Mouse (Mus musculus) CH12.LX (cell line): ENCODE measurements around the gene Slamf6. TPM values are rescaled to one million over a fixed set of nuclear protein-coding genes. Genes with fewer than 3 reads are reported as not detected.

Source experiments
- DNase-seq: peaks from one replicate; pipeline ENCODE4 v3.0.0-alpha.2; 2013; ENCODE audit errors: extremely low read depth
- H3K27ac ChIP-seq: 2 replicates; pipeline ENCODE4 v1.5.1; 2012; ENCODE audit warnings: low read depth, mild to moderate bottlenecking, control low read depth, moderate library complexity; ENCODE audit not compliant: insufficient read depth
- H3K27me3 ChIP-seq: replicated peaks from 2 replicates; pipeline ENCODE3; 2012; ENCODE audit warnings: inconsistent platforms
- H3K36me3 ChIP-seq, 2 experiments: replicated peaks in 1 of 2; 2 replicates each; pipeline versions ENCODE3 to v1.6.1; 2012; ENCODE audit warnings: inconsistent platforms in 1 of 2, low read length in 1 of 2, mild to moderate bottlenecking in 1 of 2, mixed read lengths in 1 of 2, moderate library complexity in 1 of 2; ENCODE audit not compliant: control insufficient read depth in 1 of 2, insufficient read depth in 1 of 2
- H3K4me1 ChIP-seq, 2 experiments: 2 replicates each; pipeline ENCODE4 v1.6.1; 2012; ENCODE audit warnings: inconsistent platforms in 1 of 2, moderate library complexity in 1 of 2; ENCODE audit not compliant: insufficient read depth in 2 of 2, control insufficient read depth in 1 of 2
- H3K4me2 ChIP-seq: 2 replicates; pipeline ENCODE4 v1.6.1; 2012; ENCODE audit warnings: low read depth, mild to moderate bottlenecking, control low read depth; ENCODE audit not compliant: poor library complexity, insufficient read depth, severe bottlenecking
- H3K4me3 ChIP-seq, 3 experiments: fragments of 150-350 bp in 1 of 3; sonication (generic) in 1 of 3; replicated peaks in 1 of 3; 2 replicates each; pipeline versions ENCODE3 to v1.5.1; 2011 to 2012; ENCODE audit warnings: low read depth in 2 of 3, low read length in 2 of 3, mild to moderate bottlenecking in 2 of 3, moderate library complexity in 2 of 3, control low read depth in 1 of 3, improper control_type of control experiment in 1 of 3, inconsistent platforms in 1 of 3, mixed read lengths in 1 of 3; ENCODE audit not compliant: poor library complexity in 1 of 3
- H3K79me2 ChIP-seq: replicated peaks from 2 replicates; pipeline ENCODE4 v1.6.1; 2012; ENCODE audit warnings: mild to moderate bottlenecking, moderate library complexity; ENCODE audit not compliant: control insufficient read depth, poor library complexity, insufficient read depth, severe bottlenecking; ENCODE audit errors: extremely low read depth
- H3K9ac ChIP-seq: 2 replicates; pipeline ENCODE4 v1.6.1; 2012; ENCODE audit warnings: low read depth, mild to moderate bottlenecking, control low read depth, moderate library complexity; ENCODE audit not compliant: insufficient read depth
- H3K9me3 ChIP-seq: replicated peaks from 2 replicates; pipeline ENCODE3; 2012; ENCODE audit warnings: low read length, inconsistent platforms, mixed read lengths
- BHLHE40 ChIP-seq: IDR thresholded peaks from 2 replicates; pipeline ENCODE4 v1.6.1; 2011; ENCODE audit warnings: mild to moderate bottlenecking, low read depth, low read length, improper control_type of control experiment
- CHD2 ChIP-seq: IDR thresholded peaks from 2 replicates; pipeline ENCODE4 v1.6.1; 2011; ENCODE audit warnings: low read length, improper control_type of control experiment
- CTCF ChIP-seq, 2 experiments: IDR thresholded peaks in 1 of 2; conservative IDR thresholded peaks in 1 of 2; 2 replicates each; pipeline ENCODE4 v1.5.1; 2011 to 2012; ENCODE audit warnings: low read depth in 2 of 2, low read length in 2 of 2, improper control_type of control experiment in 1 of 2, inconsistent platforms in 1 of 2, mild to moderate bottlenecking in 1 of 2, moderate library complexity in 1 of 2
- EP300 ChIP-seq: IDR thresholded peaks from 2 replicates; pipeline ENCODE4 v1.6.1; 2011; ENCODE audit warnings: low read length, improper control_type of control experiment
- IRF4 ChIP-seq: IDR thresholded peaks from 2 replicates; pipeline ENCODE4 v1.6.1; 2014; ENCODE audit warnings: low read depth, mild to moderate bottlenecking, inconsistent platforms, low read length, improper control_type of control experiment
- JUN ChIP-seq: IDR thresholded peaks from 2 replicates; pipeline ENCODE4 v1.6.1; 2011; ENCODE audit warnings: low read depth, mild to moderate bottlenecking, low read length, improper control_type of control experiment, moderate library complexity; ENCODE audit not compliant: insufficient read depth
- MAFK ChIP-seq: IDR thresholded peaks from 2 replicates; pipeline ENCODE4 v1.6.1; 2011; ENCODE audit warnings: low read length, improper control_type of control experiment; ENCODE audit not compliant: insufficient replicate concordance
- MAZ ChIP-seq: IDR thresholded peaks from 2 replicates; pipeline ENCODE4 v1.6.1; 2012; ENCODE audit warnings: low read depth, mild to moderate bottlenecking, inconsistent platforms, low read length, improper control_type of control experiment, moderate library complexity
- MXI1 ChIP-seq: IDR thresholded peaks from 2 replicates; pipeline ENCODE4 v1.6.1; 2011; ENCODE audit warnings: mild to moderate bottlenecking, low read depth, low read length, improper control_type of control experiment
- MYC ChIP-seq: IDR thresholded peaks from 2 replicates; pipeline ENCODE4 v1.6.1; 2011; ENCODE audit warnings: low read depth, mild to moderate bottlenecking, improper control_type of control experiment, low read length
- POLR2A ChIP-seq: IDR thresholded peaks from 2 replicates; pipeline ENCODE4 v1.6.1; 2011; ENCODE audit warnings: low read depth, mild to moderate bottlenecking, improper control_type of control experiment, low read length
- POLR2AphosphoS2 ChIP-seq: IDR thresholded peaks from 2 replicates; pipeline ENCODE4 v1.6.1; 2011; ENCODE audit warnings: low read depth, low read length, improper control_type of control experiment
- RAD21 ChIP-seq: IDR thresholded peaks from 2 replicates; pipeline ENCODE4 v1.6.1; 2011; ENCODE audit warnings: low read depth, mild to moderate bottlenecking, low read length, improper control_type of control experiment, moderate library complexity
- SIN3A ChIP-seq: IDR thresholded peaks from 2 replicates; pipeline ENCODE4 v1.6.1; 2012; ENCODE audit warnings: low read length, improper control_type of control experiment, inconsistent platforms
- TBP ChIP-seq: conservative IDR thresholded peaks from 2 replicates; pipeline ENCODE4 v1.6.1; 2011; ENCODE audit warnings: low read depth, low read length, improper control_type of control experiment
- UBTF ChIP-seq: IDR thresholded peaks from 2 replicates; pipeline ENCODE4 v1.6.1; 2012; ENCODE audit warnings: low read depth, mild to moderate bottlenecking, inconsistent platforms, low read length, improper control_type of control experiment, moderate library complexity
- USF1 ChIP-seq: IDR thresholded peaks from 2 replicates; pipeline ENCODE4 v1.6.1; 2014; ENCODE audit warnings: low read depth, mild to moderate bottlenecking, inconsistent platforms, low read length, improper control_type of control experiment
- ZC3H11A ChIP-seq: IDR thresholded peaks from 2 replicates; pipeline ENCODE4 v1.6.1; 2012; ENCODE audit warnings: low read depth, mild to moderate bottlenecking, inconsistent platforms, low read length, improper control_type of control experiment
- ZKSCAN1 ChIP-seq: IDR thresholded peaks from 2 replicates; pipeline ENCODE4 v1.6.1; 2012; ENCODE audit warnings: low read depth, inconsistent platforms, low read length, improper control_type of control experiment, borderline replicate concordance
- ZMIZ1 ChIP-seq: IDR thresholded peaks from 2 replicates; pipeline ENCODE4 v1.6.1; 2012; ENCODE audit warnings: low read depth, mild to moderate bottlenecking, inconsistent platforms, low read length, improper control_type of control experiment
- ZNF384 ChIP-seq: IDR thresholded peaks from 2 replicates; pipeline ENCODE4 v1.6.1; 2012; ENCODE audit warnings: low read depth, low read length, improper control_type of control experiment, inconsistent platforms
- dilution Hi-C: fragments of 300-500 bp; cut with MboI; formaldehyde crosslinking; loops from 2 replicates; pipeline ENCODE4 v1.14.3; 2020; ENCODE audit warnings: low sequenced_read_pairs; ENCODE audit not compliant: extremely low pct_unique_long_range_greater_than_20kb, extremely low pct_ligation_motif_present
- in situ Hi-C: fragments of 300-500 bp; cut with MboI; formaldehyde crosslinking; loops from 3 replicates; pipeline ENCODE4 v1.14.3; 2019; ENCODE audit warnings: low sequenced_read_pairs, low pct_ligation_motif_present, low pct_unique_long_range_greater_than_20kb, mixed read lengths
- polyA plus RNA-seq: library from polyadenylated mRNA; unstranded; fragments of >175 nt; gene quantifications from 2 replicates; pipeline ENCODE4 v1.2.1, GENCODE M21; 2012; ENCODE audit warnings: low read depth; ENCODE audit not compliant: insufficient read length
- total RNA-seq, 2 experiments: library from RNA; depleted of rRNA; stranded (reverse); fragments of 300-350 nt in 1 of 2; fragments of >200 nt in 1 of 2; gene quantifications; 2 replicates each; pipeline ENCODE4 v1.2.3; 2012 to 2014

The Slamf6 gene
- total and polyA plus RNA-seq, 3 experiments, result 50.9 to 180 (median 127) TPM

- TF ChIP-seq POLR2AphosphoS2 (no peak), CHD2 (peak; percentile 27), ZC3H11A (no peak), IRF4 (peak; percentile 63; the same call in 1 of the 2 replicates), SIN3A (peak; percentile 59), CTCF (conservative IDR thresholded peaks at IDR 0.05 in 1 of 2, IDR thresholded peaks at IDR 0.05 in 1 of 2; ENCODE audit: low read depth in 2 of 2, low read length in 2 of 2) (no peak), MAFK (no peak), BHLHE40 (peak; percentile 78), MXI1 (no peak), ZKSCAN1 (no peak), POLR2A (peak; percentile 54), EP300 (peak; percentile 68), ZMIZ1 (no peak; the same call in 1 of the 2 replicates), TBP (peak; percentile 88), MYC (peak; percentile 34; the same call in 1 of the 2 replicates), RAD21 (no peak; the same call in 1 of the 2 replicates), UBTF (no peak)
- TF ChIP-seq, all 38 proteins: peak for 18
Observed at GRCm38 (mm10) chr1:171915638-171916458, 1.5 kb upstream of the Slamf6 start (continued).

DNA sequence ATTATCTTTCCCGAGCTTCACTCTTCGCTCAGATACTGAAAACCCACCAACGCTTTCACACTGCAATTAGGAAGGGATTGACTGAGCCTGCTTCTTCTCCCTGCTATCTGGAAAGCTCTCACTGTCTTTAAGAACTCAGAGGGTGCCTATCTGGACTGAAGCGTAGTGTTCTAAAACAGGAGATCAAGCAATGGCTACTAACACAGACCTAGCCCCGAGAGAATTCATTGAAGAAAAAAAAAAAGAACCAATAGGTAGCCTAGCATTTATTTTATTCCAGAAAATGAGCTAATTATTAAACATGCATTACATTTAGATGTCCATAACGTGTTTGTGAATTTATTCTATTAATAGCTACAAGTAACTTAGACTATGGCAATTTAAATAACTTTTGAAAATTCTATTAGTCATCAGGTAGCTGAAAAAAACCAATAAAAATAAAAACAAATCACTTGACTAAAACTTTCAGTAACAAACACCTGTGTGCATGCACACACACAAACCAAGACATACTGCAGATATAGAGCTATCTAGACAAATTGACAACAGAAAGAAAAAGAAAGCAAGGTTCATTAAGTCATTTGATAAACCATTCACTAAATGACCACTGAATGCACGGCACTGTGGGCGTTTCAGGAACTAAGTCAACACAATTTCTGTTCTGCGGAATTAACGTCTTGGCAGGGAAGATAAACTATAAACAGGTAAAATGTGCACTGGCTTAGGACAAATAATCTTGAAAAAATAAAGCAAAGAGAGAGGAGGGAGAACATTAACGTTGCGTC lies 1.0 kb downstream of the Slamf6 start:
- peak overlapping the region; percentile 64 to 74 (median 70) for H3K4me3 ChIP-seq
- H3K9me3 ChIP-seq, result peaks cover 3% of the 10 kb centered on the region
- H3K27ac ChIP-seq, result peak overlapping the region; percentile 94

More for the DNA sequence above, 1.0 kb downstream of the Slamf6 start:
- peaks cover 0 to 13% of the 10 kb centered on the region in 2 experiments for H3K36me3 ChIP-seq
- TF ChIP-seq MXI1, result no peak
- TF ChIP-seq IRF4, result no peak
- no peak for TF ChIP-seq USF1
- no peak for TF ChIP-seq MAZ
- no peak for TF ChIP-seq BHLHE40
- TF ChIP-seq ZKSCAN1, result no peak
- no peak; the same call in 1 of the 2 replicates for TF ChIP-seq UBTF
- TF ChIP-seq ZC3H11A, result no peak
- TF ChIP-seq POLR2A, result no peak
- TF ChIP-seq CHD2, result no peak
- 0 out of 2 replicates have a peak, but pooled peaks have one; percentile 1 for TF ChIP-seq SIN3A
- peak; percentile 74 for TF ChIP-seq ZNF384
- no peak for TF ChIP-seq JUN
- H3K27me3 ChIP-seq, result no peaks in the 10 kb centered on the region
- peaks cover 26% of the 10 kb centered on the region for H3K79me2 ChIP-seq
- dilution Hi-C loops (no loop called here), in situ Hi-C loops (loop anchor here (5.0 kb wide), 1 partner anchor 76 kb away; no protein-coding TSS in a partner anchor)
- peak overlapping the region; percentile 75 for H3K9ac ChIP-seq
- H3K4me1 ChIP-seq, result peaks cover 6 to 42% of the 10 kb centered on the region in 2 experiments; a peak in 3 of 4 replicates
- peak overlapping the region; percentile 94 for H3K4me2 ChIP-seq
- peak; percentile 32 for DNase-seq
